Mouse (Mus musculus) lung, postnatal 0 days (tissue): ENCODE data around the gene Pou2f2. TPM values are rescaled to one million over a fixed set of nuclear protein-coding genes. Genes with fewer than 3 reads are reported as not detected.
A peak's percentile ranks its signal among the peaks of the same experiment; 100 is the strongest.

Source experiments
- ATAC-seq: fragments of 200-750 bp; cut with Nextera tagmentation; 2 replicates; pipeline ENCODE4 v1.8.0; 2017; ENCODE audit warnings: moderate library complexity
- DNase-seq: peaks from one replicate; pipeline ENCODE4 v3.0.0-alpha.2; 2016; ENCODE audit warnings: low spot score
- H3K27ac ChIP-seq: fragments of 300-500 bp; sonication (generic); 2 replicates; pipeline ENCODE4 v1.5.1; 2014; ENCODE audit warnings: antibody characterized with exemption, mild to moderate bottlenecking, low read length, mixed read lengths
- H3K27me3 ChIP-seq: fragments of 300-500 bp; sonication (generic); replicated peaks from 2 replicates; pipeline ENCODE4 v1.6.1; 2014; ENCODE audit warnings: low read length, mixed read lengths; ENCODE audit not compliant: insufficient read depth
- H3K36me3 ChIP-seq: fragments of 300-500 bp; sonication (generic); 2 replicates; pipeline ENCODE4 v1.6.1; 2014; ENCODE audit warnings: low read length, mixed read lengths; ENCODE audit not compliant: insufficient read depth
- H3K4me1 ChIP-seq: fragments of 300-500 bp; sonication (generic); 2 replicates; pipeline ENCODE4 v1.6.1; 2014; ENCODE audit warnings: antibody characterized with exemption, low read depth, low read length, mixed read lengths; ENCODE audit not compliant: insufficient read depth
- H3K4me2 ChIP-seq: fragments of 300-500 bp; sonication (generic); replicated peaks from 2 replicates; pipeline ENCODE4 v1.6.1; 2014; ENCODE audit warnings: low read depth, mild to moderate bottlenecking, low read length, moderate library complexity, mixed read lengths
- H3K4me3 ChIP-seq: fragments of 300-500 bp; sonication (generic); 2 replicates; pipeline ENCODE4 v1.5.1; 2014; ENCODE audit warnings: low read depth, low read length
- H3K9ac ChIP-seq: fragments of 300-500 bp; sonication (generic); replicated peaks from 2 replicates; pipeline ENCODE4 v1.6.1; 2014; ENCODE audit warnings: low read depth, mild to moderate bottlenecking
- H3K9me3 ChIP-seq: fragments of 300-500 bp; sonication (generic); 2 replicates; pipeline ENCODE4 v1.6.1; 2016; ENCODE audit warnings: low read length, mixed read lengths
- CTCF ChIP-seq: IDR thresholded peaks from 2 replicates; pipeline ENCODE4 v1.5.1; 2016; ENCODE audit warnings: antibody characterized with exemption, mild to moderate bottlenecking
- EP300 ChIP-seq: IDR thresholded peaks from 2 replicates; pipeline ENCODE4 v1.6.1; 2016; ENCODE audit warnings: antibody characterized with exemption, mild to moderate bottlenecking, control low read depth
- WGBS: fragments of 180-500 bp; shearing (Covaris S2); extraction: QIAGEN DNeasy Blood & Tissue Kit; methylation state at CpG from one replicate; pipeline ENCODE4 v1.1.7; 2014; 5-methylcytosine and 5-hydroxymethylcytosine counted together
- polyA plus RNA-seq: library from polyadenylated mRNA; unstranded; fragments of >200 nt; fragmentation: Nextera tagmentation; extraction: Ambion mirVana; gene quantifications from 2 replicates; pipeline ENCODE4 v1.2.1, GENCODE M21; 2015

Pou2f2 gene
- polyA plus RNA-seq, 1 experiment from 2014 or later, result 0.98 TPM

- no peaks in the 10 kb centered on the region for H3K9me3 ChIP-seq
- DNase-seq, result no peak
- TF ChIP-seq EP300 (no peak), CTCF (no peak)
- H3K27ac ChIP-seq, result no peak overlapping the region
- H3K4me2 ChIP-seq, result no peak overlapping the region
- no peak overlapping the region for H3K9ac ChIP-seq
- H3K4me3 ChIP-seq, result no peak overlapping the region
- H3K4me1 ChIP-seq, result no peaks in the 10 kb centered on the region
- ATAC-seq, result no peak
- peaks cover 68% of the 10 kb centered on the region for H3K27me3 ChIP-seq
- H3K36me3 ChIP-seq, result no peaks in the 10 kb centered on the region
- 9% methylated on average over 21 of the region's 21 CpGs for WGBS
Observed at GRCm38 (mm10) chr7:25181814-25182213, 2.3 kb upstream of the Pou2f2 start.

- Histone ChIP-seq H3K27ac (no peak overlapping the region), H3K9ac (no peak overlapping the region), H3K9me3 (no peaks in the 10 kb centered on the region), H3K4me3 (no peak overlapping the region), H3K4me1 (no peaks in the 10 kb centered on the region), H3K36me3 (no peaks in the 10 kb centered on the region), H3K27me3 (peaks cover 73% of the 10 kb centered on the region), H3K4me2 (no peak overlapping the region)
- under 1% methylated on average over 13 of the region's 15 CpGs for WGBS
- TF ChIP-seq CTCF (peak; percentile 76), EP300 (no peak)
- DNase-seq, result peak; percentile 47
- peak; percentile 22; the same call in 1 of the 2 replicates for ATAC-seq
Observed at GRCm38 (mm10) chr7:25181331-25181790, 1.8 kb upstream of the Pou2f2 start.

DNA sequence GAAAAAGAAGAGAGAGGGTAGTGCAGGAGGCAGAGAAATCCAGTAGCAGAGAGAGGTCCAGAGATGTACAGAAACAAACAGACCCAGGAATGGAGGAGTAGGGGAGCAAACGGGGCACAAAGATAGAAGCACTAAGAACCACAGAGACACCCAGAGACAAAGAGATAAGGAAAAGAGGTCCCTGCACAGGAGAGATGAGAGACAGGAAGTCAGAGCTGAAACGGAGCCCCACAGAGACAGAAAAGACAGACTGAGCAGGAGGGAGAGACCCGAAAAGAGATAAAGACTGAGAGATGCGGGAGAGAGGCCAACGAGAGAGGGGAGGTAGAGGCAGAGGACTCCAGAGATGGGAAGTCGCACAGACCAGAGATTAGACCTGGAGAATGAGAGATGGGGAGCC is 986 bp upstream of the Pou2f2 start:
- no peak for DNase-seq
- 4% methylated on average over 6 of the region's 6 CpGs for WGBS
- Histone ChIP-seq H3K27me3 (peaks cover 77% of the 10 kb centered on the region), H3K4me2 (no peak overlapping the region), H3K27ac (no peak overlapping the region), H3K36me3 (no peaks in the 10 kb centered on the region), H3K4me1 (no peaks in the 10 kb centered on the region), H3K9ac (no peak overlapping the region), H3K9me3 (no peaks in the 10 kb centered on the region), H3K4me3 (no peak overlapping the region)
- TF ChIP-seq CTCF, result no peak
- no peak for TF ChIP-seq EP300
- ATAC-seq, result no peak

- no peaks in the 10 kb centered on the region for H3K4me1 ChIP-seq
- H3K4me2 ChIP-seq, result peak overlapping the region; percentile 64
- no peaks in the 10 kb centered on the region for H3K36me3 ChIP-seq
- H3K27me3 ChIP-seq, result peaks cover 75% of the 10 kb centered on the region
- TF ChIP-seq EP300, result no peak
- TF ChIP-seq CTCF, result no peak
- DNase-seq (peak; percentile 30), ATAC-seq (peak; percentile 59)
- no peak overlapping the region for H3K27ac ChIP-seq
- H3K9ac ChIP-seq, result no peak overlapping the region
- no peaks in the 10 kb centered on the region for H3K9me3 ChIP-seq
- WGBS, result 1% methylated on average over 56 of the region's 56 CpGs
- peak overlapping the region; percentile 18 for H3K4me3 ChIP-seq
Observed at GRCm38 (mm10) chr7:25178787-25179605, 530 bp downstream of the Pou2f2 start.

- Histone ChIP-seq H3K9me3 (no peaks in the 10 kb centered on the region), H3K36me3 (no peaks in the 10 kb centered on the region), H3K4me3 (peak overlapping the region; percentile 18), H3K4me2 (peak overlapping the region; percentile 64; the same call in 1 of the 2 replicates), H3K4me1 (no peaks in the 10 kb centered on the region), H3K27ac (no peak overlapping the region), H3K9ac (no peak overlapping the region), H3K27me3 (peaks cover 69% of the 10 kb centered on the region)
- no peak for TF ChIP-seq CTCF
- TF ChIP-seq EP300, result no peak
- WGBS, result under 1% methylated on average over 11 of the region's 17 CpGs
- DNase-seq (no peak), ATAC-seq (no peak)
Observed at GRCm38 (mm10) chr7:25178317-25178716, 1.2 kb downstream of the Pou2f2 start.

DNA sequence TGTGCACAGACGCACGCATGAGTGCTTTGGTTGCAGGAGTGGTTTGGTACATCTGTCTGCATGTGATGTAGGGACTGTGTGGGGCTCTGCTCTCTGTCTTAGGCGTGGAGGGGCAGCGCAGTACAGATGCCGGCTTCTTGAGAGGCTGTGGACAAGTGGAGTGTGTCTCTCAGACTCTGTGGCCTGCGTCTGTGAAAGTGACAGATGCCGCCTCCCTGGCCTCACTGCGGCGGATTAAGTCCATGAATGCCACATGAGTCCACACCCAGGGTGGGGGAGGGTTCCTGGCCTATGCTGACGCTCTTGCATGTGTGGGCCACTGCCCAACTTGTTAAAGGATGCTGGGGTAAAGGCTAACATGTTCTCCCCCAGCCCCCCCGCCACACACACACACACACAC is 5.2 kb downstream of the Pou2f2 start:
- Histone ChIP-seq H3K27me3 (peaks cover 31% of the 10 kb centered on the region), H3K27ac (no peak overlapping the region), H3K36me3 (no peaks in the 10 kb centered on the region), H3K4me1 (no peaks in the 10 kb centered on the region), H3K4me3 (no peak overlapping the region), H3K9ac (no peak overlapping the region), H3K9me3 (no peaks in the 10 kb centered on the region), H3K4me2 (no peak overlapping the region)
- DNase-seq (no peak), ATAC-seq (no peak)
- no peak for TF ChIP-seq EP300
- TF ChIP-seq CTCF, result no peak
- WGBS, result 66% methylated on average over 10 of the region's 11 CpGs
